Mouse (Mus musculus) MEL (cell line): ENCODE results near the gene Mcu.

Source experiments
- CTCF ChIP-seq, 3 experiments: IDR thresholded peaks in 2 of 3; conservative IDR thresholded peaks in 1 of 3; 2 replicates each; pipeline ENCODE4 v1.5.1; 2011 to 2012; ENCODE audit warnings: low read length in 3 of 3, low read depth in 2 of 3, mild to moderate bottlenecking in 2 of 3, improper control_type of control experiment in 1 of 3, inconsistent platforms in 1 of 3, mixed read lengths in 1 of 3, moderate library complexity in 1 of 3; ENCODE audit not compliant: control insufficient read depth in 1 of 3, insufficient read depth in 1 of 3, poor library complexity in 1 of 3, severe bottlenecking in 1 of 3
- GATA1 ChIP-seq: IDR thresholded peaks from 2 replicates; pipeline ENCODE4 v1.6.1; 2011; ENCODE audit warnings: low read depth, low read length, improper control_type of control experiment
- HCFC1 ChIP-seq: IDR thresholded peaks from 2 replicates; pipeline ENCODE4 v1.6.1; 2012; ENCODE audit warnings: low read depth, mild to moderate bottlenecking, inconsistent platforms, low read length, improper control_type of control experiment, moderate library complexity
- MYC ChIP-seq: IDR thresholded peaks from 2 replicates; pipeline ENCODE4 v1.6.1; 2011; ENCODE audit warnings: low read depth, mild to moderate bottlenecking, low read length, improper control_type of control experiment, moderate library complexity
- POLR2A ChIP-seq, 2 experiments: IDR thresholded peaks; 2 replicates each; pipeline ENCODE4 v1.6.1; 2011 to 2012; ENCODE audit warnings: low read length in 2 of 2, mild to moderate bottlenecking in 2 of 2, control low read depth in 1 of 2, improper control_type of control experiment in 1 of 2, low read depth in 1 of 2, moderate library complexity in 1 of 2; ENCODE audit not compliant: control insufficient read depth in 1 of 2, insufficient read depth in 1 of 2, poor library complexity in 1 of 2
- TAL1 ChIP-seq: IDR thresholded peaks from 2 replicates; pipeline ENCODE4 v1.6.1; 2012; ENCODE audit warnings: mild to moderate bottlenecking, inconsistent platforms, low read length, moderate library complexity, mixed read lengths

- no peak for TF ChIP-seq MYC
- TF ChIP-seq TAL1 = no peak
- no peak for TF ChIP-seq HCFC1
- TF ChIP-seq POLR2A (IDR thresholded peaks at IDR 0.05; ENCODE audit: control insufficient read depth in 1 of 2, insufficient read depth in 1 of 2, low read depth in 1 of 2, low read length in 2 of 2, poor library complexity in 1 of 2) = no peak
- TF ChIP-seq CTCF (IDR thresholded peaks at IDR 0.05 in 2 of 3, conservative IDR thresholded peaks at IDR 0.05 in 1 of 3; ENCODE audit: control insufficient read depth in 1 of 3, insufficient read depth in 1 of 3, low read depth in 2 of 3, low read length in 3 of 3, poor library complexity in 1 of 3, severe bottlenecking in 1 of 3) = no peak
- no peak for TF ChIP-seq GATA1
These were observed 154.2 kb downstream of the Mcu start for GRCm38 (mm10) chr10:59462307-59462706.
